Mouse (Mus musculus): ENCODE results near the gene Ccnq. TPM values are rescaled to one million over a fixed set of nuclear protein-coding genes. Genes with fewer than 3 reads are reported as not detected.

Ccnq gene
- total RNA-seq, 2 experiments from 2014 or later = 12.9 to 14.2 TPM

- DNase-seq = no peak
- intact Hi-C loops (cut with DNase I) = no loop called here
Observed at GRCm38 (mm10) chr11:78706026-78706425, 45.5 kb downstream of the Ccnq start.

DNA sequence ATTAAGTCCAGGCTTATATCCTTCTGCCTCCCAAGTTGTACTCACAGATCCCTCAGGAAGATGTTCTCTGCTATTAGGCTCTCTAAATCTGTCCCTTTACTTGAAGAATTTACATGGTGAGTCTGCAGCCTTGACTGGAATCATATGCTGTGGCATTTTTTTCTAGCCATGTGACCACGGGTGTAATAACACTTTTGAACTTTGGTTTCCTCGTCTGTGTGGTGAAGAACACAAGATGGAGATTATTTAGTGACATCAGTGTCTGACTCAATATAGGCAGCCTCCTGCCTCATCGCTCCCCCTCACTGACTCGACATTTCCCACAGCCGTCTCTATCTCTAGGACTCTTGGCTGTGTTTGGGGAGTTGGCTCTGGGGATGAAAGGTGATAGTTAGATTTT, 48.4 kb downstream of the Ccnq start:
- no peak for DNase-seq
- intact Hi-C loops (cut with DNase I) = no loop called here

- DNase-seq = no peak
- intact Hi-C loops (cut with DNase I) = no loop called here
Observed at GRCm38 (mm10) chr11:78702319-78702718, 49.2 kb downstream of the Ccnq start.

Small RNA genes within 50 kb of the gene (microRNA-seq; reads per million reads assigned to microRNA genes)
- gene Gm23840 = 0 reads per million in 2 experiments

Other genes starting within 250 kb of the Ccnq start
- not detected for gene Sebox, start 248.3 kb downstream of the Ccnq start, total RNA-seq (2021)
- 10 to 100 TPM; 11.7 to 12.1 TPM for gene Tmem199, start 239.6 kb downstream of the Ccnq start, total RNA-seq (2021)
- 100 to 1,000 TPM; 153 to 155 TPM for gene Poldip2, start 239.5 kb downstream of the Ccnq start, total RNA-seq (2021)
- gene Tnfaip1, start 215.4 kb downstream of the Ccnq start, total RNA-seq (2021) = 10 to 100 TPM; 47.7 to 50.7 TPM
- 10 to 100 TPM; 48.4 to 50.0 TPM for gene Ift20, start 215.4 kb downstream of the Ccnq start, total RNA-seq (2021)
- gene Tmem97, start 201.0 kb downstream of the Ccnq start, total RNA-seq (2021) = 10 to 100 TPM in 1 of 2 experiments, 1 to 10 TPM in 1; 8.8 to 10.3 TPM
- 10 to 100 TPM; 14.4 to 16.3 TPM for gene Nlk, start 54.4 kb downstream of the Ccnq start, total RNA-seq (2021)
- gene Lyrm9, start 74.9 kb upstream of the Ccnq start, total RNA-seq (2021) = 10 to 100 TPM; 31.1 to 36.3 TPM
- 1 to 10 TPM; 6.6 TPM for gene Nos2, start 169.1 kb upstream of the Ccnq start, total RNA-seq (2021)
- 10 to 100 TPM; 35.5 to 36.1 TPM for gene Lgals9, start 233.2 kb upstream of the Ccnq start, total RNA-seq (2021)